Mouse (Mus musculus) regulatory T cell (primary cell): ENCODE results near the gene Acot2.
"Not testable (repeated sequence)": the region's sequence is repeated elsewhere in the genome, so short reads cannot be mapped to it uniquely, and the experiment has no call there.

Experiments used
- in situ Hi-C: fragments of 300-600 bp; cut with MboI, MseI; formaldehyde crosslinking; loops from one replicate; pipeline ENCODE4 v1.15.1; 2025; ENCODE audit warnings: high pct_unique_total_duplicates

Gene Acot2

DNA sequence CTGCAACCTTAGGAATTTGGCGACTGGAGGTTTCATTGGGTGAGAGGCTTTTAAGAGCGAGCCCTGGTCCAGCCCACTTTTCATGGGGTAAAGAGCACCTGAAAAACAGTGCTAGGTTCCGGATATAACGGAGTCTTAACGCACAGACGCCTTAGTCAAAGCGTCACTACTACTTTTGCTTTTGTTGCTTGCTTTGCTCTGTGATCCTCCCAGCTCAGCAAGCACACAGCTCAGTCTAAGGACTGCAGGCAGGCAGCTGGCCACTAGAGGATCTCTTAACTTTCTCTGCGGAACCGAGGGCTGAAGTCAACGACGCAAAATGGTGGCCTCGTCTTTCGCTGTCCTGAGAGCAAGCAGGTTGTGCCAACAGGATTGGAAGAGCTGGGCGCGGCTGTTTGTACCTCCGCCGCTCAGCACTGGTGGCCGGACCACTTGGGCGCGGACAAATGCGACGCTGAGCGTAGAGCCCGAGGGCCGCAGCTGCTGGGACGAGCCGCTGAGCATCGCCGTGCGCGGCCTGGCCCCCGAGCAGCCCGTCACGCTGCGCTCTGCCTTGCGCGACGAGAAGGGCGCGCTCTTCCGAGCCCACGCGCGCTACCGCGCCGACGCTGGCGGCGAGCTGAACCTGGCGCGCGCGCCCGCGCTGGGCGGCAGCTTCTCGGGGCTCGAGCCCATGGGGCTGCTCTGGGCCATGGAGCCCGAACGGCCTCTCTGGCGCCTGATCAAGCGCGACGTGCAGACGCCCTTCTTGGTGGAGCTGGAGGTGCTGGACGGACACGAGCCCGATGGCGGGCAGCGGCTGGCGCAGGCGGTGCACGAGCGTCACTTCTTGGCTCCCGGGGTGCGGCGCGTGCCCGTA lies at the start of gene Acot2:
TSS of gene Acot2 (plus strand) at position 279 of the 859 bp plus-strand sequence.
- in situ Hi-C loops = no loop called here

DNA sequence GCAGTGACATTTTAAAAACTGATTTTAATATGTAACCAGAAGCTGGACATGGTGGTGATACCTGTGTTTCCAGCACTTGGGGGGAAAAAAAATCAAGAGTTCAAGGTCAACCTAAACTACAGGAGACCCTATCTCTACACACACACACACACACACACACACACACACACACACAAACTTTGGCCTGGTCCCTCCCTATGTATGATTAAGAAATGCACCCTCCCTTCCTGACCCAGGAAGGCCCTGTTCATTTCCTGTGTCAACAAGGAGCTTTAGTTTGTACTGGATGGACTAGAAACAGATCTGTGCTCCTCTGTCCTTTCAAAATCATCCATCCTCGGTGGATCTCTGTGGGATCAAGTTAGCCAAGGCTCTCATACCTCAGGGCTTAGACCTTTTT lies 49.1 kb upstream of the Acot2 start:
- in situ Hi-C loops = not testable (repeated sequence)

DNA sequence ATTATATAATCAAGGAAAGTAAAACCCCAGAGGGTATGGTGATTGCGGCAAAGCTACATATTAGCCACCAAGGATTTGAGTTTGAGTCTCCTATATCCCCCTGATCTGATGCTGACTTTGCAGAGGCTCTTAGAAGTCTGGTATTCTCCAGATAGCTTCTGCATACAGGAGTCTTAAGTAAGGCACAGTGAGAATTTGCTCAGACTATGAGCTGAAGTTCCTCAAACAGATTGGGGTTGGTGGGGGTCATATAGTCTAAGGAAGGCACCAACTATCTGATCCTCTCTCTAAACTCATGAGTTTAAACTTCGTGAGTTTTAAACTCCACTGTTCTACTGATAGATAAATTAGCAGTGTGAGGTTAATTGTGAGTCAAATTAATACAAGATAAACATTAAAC lies 48.3 kb upstream of the Acot2 start:
- in situ Hi-C loops = no loop called here

- in situ Hi-C loops = no loop called here
Observed at GRCm38 (mm10) chr12:83940031-83940430, 47.6 kb upstream of the Acot2 start.

GRCm38 (mm10) chr12:83941938-83942337 lies 45.7 kb upstream of the Acot2 start:
- in situ Hi-C loops = no loop called here

DNA sequence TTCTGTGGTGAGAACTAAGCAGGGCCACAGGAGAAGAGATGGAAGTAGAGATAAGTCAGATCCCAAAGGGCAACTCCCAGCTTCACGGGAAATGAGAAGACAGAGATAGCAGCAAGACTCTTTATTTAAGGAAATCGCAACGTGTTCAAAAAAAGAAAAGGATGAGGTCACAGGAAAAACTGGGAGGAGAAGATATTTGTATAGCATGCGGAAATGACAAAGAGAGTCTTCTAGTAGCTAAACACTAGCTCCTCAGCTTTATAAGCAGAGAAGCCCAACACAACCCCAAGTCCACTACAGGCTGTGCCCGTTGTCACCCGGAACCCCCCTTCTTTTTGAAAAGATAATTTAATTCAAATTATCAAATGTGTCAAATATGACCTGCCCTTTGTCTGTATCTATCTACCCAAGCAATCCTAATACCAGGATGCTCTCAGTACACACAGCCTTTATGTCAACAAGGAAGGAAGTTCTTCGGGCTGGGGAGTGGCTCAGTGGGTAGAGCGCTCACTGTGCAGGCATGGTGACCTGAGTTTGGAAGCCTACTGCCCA lies 40.3 kb upstream of the Acot2 start:
- in situ Hi-C loops = no loop called here

GRCm38 (mm10) chr12:83949043-83949442 lies 38.6 kb upstream of the Acot2 start:
- in situ Hi-C loops = no loop called here

- in situ Hi-C loops = no loop called here
Observed at GRCm38 (mm10) chr12:83949776-83950492, 37.7 kb upstream of the Acot2 start.

DNA sequence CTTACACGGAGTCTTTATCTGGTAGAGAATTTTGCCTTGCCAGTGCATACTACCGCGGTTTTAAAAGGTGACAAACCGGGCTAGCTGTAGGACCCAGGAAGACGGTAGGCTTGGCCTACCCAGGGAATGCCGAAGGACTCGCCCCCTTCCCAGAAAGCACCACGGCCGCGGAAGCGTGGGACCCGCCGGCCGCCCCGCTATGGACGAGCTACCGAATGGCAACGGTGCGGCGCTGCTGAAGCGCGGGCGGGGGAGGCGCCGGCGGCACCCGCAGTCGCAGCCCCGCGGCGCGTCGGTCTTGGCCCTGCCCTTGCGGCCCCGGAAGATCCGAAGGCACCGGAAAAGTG lies 37.2 kb upstream of the Acot2 start, which contains the start of gene Riox1:
TSS of gene Riox1 (plus strand) at position 116 of the 347 bp plus-strand sequence.
- in situ Hi-C loops = no loop called here

DNA sequence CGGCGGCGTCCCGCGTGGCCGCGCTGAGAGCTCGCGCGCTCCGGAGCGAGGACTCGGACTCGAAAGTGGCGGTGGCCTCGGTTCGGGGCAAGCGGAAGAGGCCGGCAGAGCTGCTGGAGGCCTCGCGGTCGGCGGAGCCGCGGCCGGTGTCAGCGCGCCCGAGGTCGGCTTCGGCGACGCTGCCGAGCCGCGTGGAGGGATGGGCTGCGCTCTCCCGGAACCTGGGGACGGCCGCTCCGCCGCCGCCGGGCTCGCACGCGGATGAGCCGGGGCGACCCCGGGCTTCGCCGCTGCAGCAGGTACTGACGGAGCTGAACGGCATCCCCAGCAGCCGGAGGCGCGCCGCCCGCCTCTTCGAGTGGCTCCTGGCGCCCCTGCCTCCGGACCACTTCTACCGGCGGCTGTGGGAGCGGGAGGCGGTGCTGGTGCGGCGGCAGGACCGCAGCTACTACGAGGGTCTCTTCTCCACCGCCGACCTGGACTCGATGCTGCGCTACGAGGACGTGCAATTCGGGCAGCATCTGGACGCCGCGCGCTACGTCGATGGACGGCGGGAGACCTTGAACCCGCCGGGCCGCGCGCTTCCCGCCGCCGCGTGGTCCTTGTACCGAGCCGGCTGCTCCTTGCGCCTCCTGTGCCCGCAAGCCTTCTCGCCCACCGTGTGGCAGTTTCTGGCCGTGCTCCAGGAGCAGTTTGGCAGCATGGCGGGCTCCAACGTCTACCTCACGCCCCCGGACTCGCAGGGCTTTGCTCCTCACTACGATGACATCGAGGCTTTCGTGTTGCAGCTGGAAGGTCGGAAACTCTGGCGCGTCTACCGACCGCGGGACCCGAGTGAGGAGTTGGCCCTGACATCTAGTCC lies 36.6 kb upstream of the Acot2 start:
- in situ Hi-C loops = no loop called here

GRCm38 (mm10) chr12:83951711-83952575 lies 35.7 kb upstream of the Acot2 start:
- in situ Hi-C loops = no loop called here

DNA sequence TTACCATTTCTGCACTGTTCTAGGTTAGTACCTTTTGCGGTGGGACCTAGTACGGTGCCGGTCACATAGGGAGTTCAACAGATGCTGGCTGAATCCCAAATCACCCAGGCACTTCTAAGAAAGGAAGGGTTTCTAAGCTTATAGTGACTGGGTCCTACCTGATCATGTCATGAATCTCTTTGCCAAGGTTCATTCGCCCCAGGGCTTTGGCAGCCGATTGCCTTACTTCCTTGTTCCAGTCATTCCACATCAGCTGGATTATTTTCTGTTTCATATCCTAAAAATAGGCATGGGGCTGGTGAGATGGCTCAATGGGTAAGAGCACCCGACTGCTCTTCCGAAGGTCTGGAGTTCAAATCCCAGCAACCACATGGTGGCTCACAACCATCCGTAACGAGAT lies 29.4 kb upstream of the Acot2 start:
- in situ Hi-C loops = no loop called here

GRCm38 (mm10) chr12:83965235-83965634 lies 22.4 kb upstream of the Acot2 start:
- in situ Hi-C loops = no loop called here

DNA sequence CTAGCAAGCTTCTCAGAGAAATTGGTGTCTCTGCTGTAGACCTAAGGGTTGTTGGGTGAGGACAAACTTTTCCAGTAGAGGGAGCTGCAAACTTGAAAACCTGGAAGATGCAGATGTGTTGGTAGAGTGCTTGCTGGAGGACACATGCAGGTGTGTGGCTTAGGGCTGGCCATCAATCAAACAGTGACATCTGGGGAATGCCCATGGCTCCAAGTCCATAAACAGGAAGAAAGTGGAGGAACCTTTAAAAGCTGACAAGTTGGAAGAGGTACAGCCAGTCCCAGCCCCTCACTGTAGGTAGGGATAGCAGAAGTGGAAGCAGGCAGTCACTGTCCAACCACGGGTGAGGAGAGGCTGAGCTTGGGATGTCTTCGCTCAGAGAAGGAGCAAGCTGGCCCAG lies 15.5 kb upstream of the Acot2 start:
- in situ Hi-C loops = no loop called here

DNA sequence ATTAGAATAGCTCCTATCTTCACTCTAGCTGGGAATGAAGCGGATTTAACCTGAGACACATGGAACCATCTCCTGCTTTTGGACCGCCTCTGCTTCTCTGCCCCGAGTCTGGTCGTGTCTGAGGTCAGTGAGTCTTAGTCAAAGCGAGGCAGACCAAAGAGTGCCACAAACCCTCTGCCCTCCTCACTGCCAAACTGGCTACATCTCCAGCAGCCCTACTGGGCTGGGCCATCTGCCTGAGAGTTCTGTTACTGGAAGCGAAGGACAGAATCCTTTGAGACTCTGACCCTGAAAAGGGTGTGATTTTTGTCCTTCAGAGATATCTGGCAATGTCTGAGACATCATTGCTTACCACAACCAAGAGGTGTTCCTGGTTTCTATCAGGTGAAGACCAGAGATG lies 8.8 kb upstream of the Acot2 start:
- in situ Hi-C loops = no loop called here

- in situ Hi-C loops = no loop called here
Observed at GRCm38 (mm10) chr12:83981615-83982014, 6.0 kb upstream of the Acot2 start.

- in situ Hi-C loops = no loop called here
Observed at GRCm38 (mm10) chr12:83984752-83985151, 2.9 kb upstream of the Acot2 start, which contains the start of gene Heatr4. Gene Heatr4 (minus strand): TSS chr12:83984852.

GRCm38 (mm10) chr12:83987242-83987582 lies 449 bp upstream of the Acot2 start:
- in situ Hi-C loops = no loop called here

- in situ Hi-C loops = no loop called here
Observed at GRCm38 (mm10) chr12:83988483-83988882, 822 bp downstream of the Acot2 start.

- in situ Hi-C loops = no loop called here
Observed at GRCm38 (mm10) chr12:83989378-83989777, 1.7 kb downstream of the Acot2 start.

- in situ Hi-C loops = no loop called here
Observed at GRCm38 (mm10) chr12:83997221-83997620, 9.6 kb downstream of the Acot2 start.
